Mouse (Mus musculus): ENCODE measurements at regions not wholly inside any gene's neighbourhood (a gene's known extent, or its start where the extent isn't known, plus 50 kb on each side); places are given as distances from the start of the nearest gene placed in this dataset.

DNA sequence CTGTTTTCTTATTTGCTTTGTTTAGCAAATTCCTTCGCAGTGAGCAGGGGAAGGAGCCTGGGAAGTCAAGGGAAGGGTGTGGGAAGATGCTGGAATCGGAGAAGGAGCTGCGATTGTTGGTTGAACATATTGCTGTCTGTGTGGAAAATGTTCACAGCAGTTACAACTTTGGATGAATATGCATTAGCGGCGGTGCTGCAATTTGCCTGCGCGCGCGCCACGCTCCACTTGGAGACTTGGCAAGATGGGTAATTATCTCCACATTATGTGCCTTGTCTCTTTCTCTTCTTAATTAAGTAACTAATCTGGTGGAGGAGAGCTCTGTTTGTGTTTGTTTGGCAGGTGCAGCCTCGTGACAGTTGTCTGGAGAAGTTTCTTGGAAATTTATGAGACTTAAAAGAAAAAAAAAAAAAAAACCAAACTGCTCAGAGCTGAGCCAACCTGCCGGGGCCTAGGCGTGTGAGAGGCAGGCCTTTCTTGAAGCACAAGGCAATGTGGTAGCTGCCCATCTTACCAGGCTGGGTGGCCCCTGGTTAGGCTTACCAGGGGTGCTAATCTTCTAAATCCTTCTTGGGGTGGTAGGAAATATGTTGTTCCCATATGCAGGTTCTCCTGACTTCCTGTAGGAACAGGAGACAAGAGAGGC lies 279.2 kb upstream of the Tle3 start:
- no peak overlapping the region for H3K9ac ChIP-seq (ENCODE audit: insufficient read depth, low read depth)
- no peaks in the 10 kb centered on the region for H3K79me2 ChIP-seq (replicated peaks; ENCODE audit: control insufficient read depth, extremely low read depth, insufficient read depth, poor library complexity, severe bottlenecking)
- dilution Hi-C loops (cut with MboI; ENCODE audit: extremely low pct_ligation_motif_present, extremely low pct_unique_long_range_greater_than_20kb, low sequenced_read_pairs) = no loop called here
- H3K36me3 ChIP-seq (replicated peaks in 1 of 2; ENCODE audit: control insufficient read depth in 1 of 2, insufficient read depth in 1 of 2, low read length in 1 of 2) = no peaks in the 10 kb centered on the region
- H3K4me1 ChIP-seq (ENCODE audit: control insufficient read depth in 1 of 2, insufficient read depth in 2 of 2) = no peaks in the 10 kb centered on the region
- in situ Hi-C loops (cut with MboI; ENCODE audit: low pct_ligation_motif_present, low pct_unique_long_range_greater_than_20kb, low sequenced_read_pairs) = no loop called here
- no peak overlapping the region for H3K27ac ChIP-seq (ENCODE audit: insufficient read depth, low read depth)
- H3K9me3 ChIP-seq (replicated peaks; ENCODE audit: low read length) = no peaks in the 10 kb centered on the region
- no peak overlapping the region for H3K4me2 ChIP-seq (ENCODE audit: insufficient read depth, low read depth, poor library complexity, severe bottlenecking)
- no peaks in the 10 kb centered on the region for H3K27me3 ChIP-seq (replicated peaks)
- DNase-seq (ENCODE audit: extremely low read depth) = no peak
- no peak overlapping the region for H3K4me3 ChIP-seq (replicated peaks in 1 of 3; ENCODE audit: low read depth in 2 of 3, low read length in 2 of 3, poor library complexity in 1 of 3)
- no peak for TF ChIP-seq POLR2A (IDR thresholded peaks at IDR 0.05; ENCODE audit: low read depth, low read length)

DNA sequence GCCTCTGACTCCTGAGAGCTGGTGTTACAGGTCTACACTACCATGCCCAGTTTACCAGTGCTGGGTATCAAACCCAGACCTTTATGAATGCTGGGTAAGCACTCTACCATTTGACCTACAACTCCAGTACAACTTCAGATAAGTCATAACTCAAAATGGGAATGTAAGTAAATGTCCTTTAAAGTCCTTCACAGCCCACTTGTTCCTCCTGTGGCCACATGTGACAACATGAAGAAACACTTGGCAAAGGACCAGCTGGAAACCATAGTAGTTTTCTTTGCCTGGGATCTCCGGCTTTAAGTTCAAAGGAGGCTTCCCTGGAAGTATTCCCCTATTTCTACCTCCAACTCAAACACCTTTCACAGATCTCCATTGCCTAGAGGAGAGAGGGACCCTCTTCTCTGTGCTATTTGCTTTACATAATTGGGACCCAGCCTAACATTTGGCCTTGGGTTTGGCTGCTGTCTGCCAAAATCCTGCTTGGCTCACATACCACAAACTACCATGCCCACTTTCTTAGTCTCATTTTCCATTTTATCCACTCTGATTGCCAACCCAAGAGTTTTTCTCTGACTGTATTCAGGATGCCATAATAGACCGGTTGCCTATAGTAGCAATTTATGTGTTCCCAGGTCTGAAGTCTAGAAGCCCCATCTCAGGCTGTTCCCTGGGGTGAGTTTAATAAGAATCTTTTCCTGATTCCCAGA lies 276.9 kb upstream of the Tle3 start:
- H3K27ac ChIP-seq (ENCODE audit: insufficient read depth, low read depth) = no peak overlapping the region
- TF ChIP-seq GABPA (IDR thresholded peaks at IDR 0.05; ENCODE audit: insufficient replicate concordance, low read depth, low read length) (no peak), TBP (conservative IDR thresholded peaks at IDR 0.05; ENCODE audit: low read depth, low read length) (no peak), IRF4 (IDR thresholded peaks at IDR 0.05; ENCODE audit: low read depth, low read length) (no peak), JUND (conservative IDR thresholded peaks at IDR 0.05; ENCODE audit: low read depth, low read length) (no peak), ZNF384 (IDR thresholded peaks at IDR 0.05; ENCODE audit: low read depth, low read length) (no peak), MAX (IDR thresholded peaks at IDR 0.05; ENCODE audit: low read length) (no peak), POLR2A (IDR thresholded peaks at IDR 0.05; ENCODE audit: low read depth, low read length) (no peak), RAD21 (IDR thresholded peaks at IDR 0.05; ENCODE audit: low read depth, low read length) (no peak), USF1 (IDR thresholded peaks at IDR 0.05; ENCODE audit: low read depth, low read length) (no peak), KAT2A (IDR thresholded peaks at IDR 0.05; ENCODE audit: insufficient replicate concordance, low read length) (no peak), ZKSCAN1 (IDR thresholded peaks at IDR 0.05; ENCODE audit: borderline replicate concordance, low read depth, low read length) (no peak), CHD1 (IDR thresholded peaks at IDR 0.05; ENCODE audit: low read depth, low read length) (no peak), ZC3H11A (IDR thresholded peaks at IDR 0.05; ENCODE audit: low read depth, low read length) (no peak), EP300 (IDR thresholded peaks at IDR 0.05; ENCODE audit: low read length) (no peak), ELF1 (IDR thresholded peaks at IDR 0.05; ENCODE audit: low read depth, low read length) (no peak), MAFK (IDR thresholded peaks at IDR 0.05; ENCODE audit: insufficient replicate concordance, low read length) (no peak), RCOR1 (conservative IDR thresholded peaks at IDR 0.05; ENCODE audit: low read depth, low read length) (no peak), NRF1 (IDR thresholded peaks at IDR 0.05; ENCODE audit: low read depth, low read length) (no peak), JUN (IDR thresholded peaks at IDR 0.05; ENCODE audit: insufficient read depth, low read depth, low read length) (no peak)
- H3K36me3 ChIP-seq (replicated peaks in 1 of 2; ENCODE audit: control insufficient read depth in 1 of 2, insufficient read depth in 1 of 2, low read length in 1 of 2) = no peaks in the 10 kb centered on the region
- H3K79me2 ChIP-seq (replicated peaks; ENCODE audit: control insufficient read depth, extremely low read depth, insufficient read depth, poor library complexity, severe bottlenecking) = no peaks in the 10 kb centered on the region
- H3K4me3 ChIP-seq (replicated peaks in 1 of 3; ENCODE audit: low read depth in 2 of 3, low read length in 2 of 3, poor library complexity in 1 of 3) = no peak overlapping the region
- dilution Hi-C loops (cut with MboI; ENCODE audit: extremely low pct_ligation_motif_present, extremely low pct_unique_long_range_greater_than_20kb, low sequenced_read_pairs) (no loop called here), in situ Hi-C loops (cut with MboI; ENCODE audit: low pct_ligation_motif_present, low pct_unique_long_range_greater_than_20kb, low sequenced_read_pairs) (no loop called here)
- no peak for DNase-seq (ENCODE audit: extremely low read depth)
- no peaks in the 10 kb centered on the region for H3K4me1 ChIP-seq (ENCODE audit: control insufficient read depth in 1 of 2, insufficient read depth in 2 of 2)
- H3K4me2 ChIP-seq (ENCODE audit: insufficient read depth, low read depth, poor library complexity, severe bottlenecking) = no peak overlapping the region
- H3K27me3 ChIP-seq (replicated peaks) = no peaks in the 10 kb centered on the region
- no peak overlapping the region for H3K9ac ChIP-seq (ENCODE audit: insufficient read depth, low read depth)
- H3K9me3 ChIP-seq (replicated peaks; ENCODE audit: low read length) = no peaks in the 10 kb centered on the region
